Mouse (Mus musculus) kidney, adult 2 months (tissue): Measurements from ENCODE around the gene Ern1.

Experiments
- CTCF ChIP-seq: fragments of 200-500 bp; conservative IDR thresholded peaks from 2 replicates; pipeline ENCODE4 v1.5.1; 2011; ENCODE audit warnings: low read depth, mild to moderate bottlenecking, control low read depth, low read length, moderate library complexity, mixed read lengths; ENCODE audit not compliant: insufficient read depth, insufficient read length
- POLR2A ChIP-seq: fragments of 200-500 bp; IDR thresholded peaks from one replicate; pipeline ENCODE4 v1.6.1; 2011; ENCODE audit warnings: low read depth, low read length, control low read depth

DNA sequence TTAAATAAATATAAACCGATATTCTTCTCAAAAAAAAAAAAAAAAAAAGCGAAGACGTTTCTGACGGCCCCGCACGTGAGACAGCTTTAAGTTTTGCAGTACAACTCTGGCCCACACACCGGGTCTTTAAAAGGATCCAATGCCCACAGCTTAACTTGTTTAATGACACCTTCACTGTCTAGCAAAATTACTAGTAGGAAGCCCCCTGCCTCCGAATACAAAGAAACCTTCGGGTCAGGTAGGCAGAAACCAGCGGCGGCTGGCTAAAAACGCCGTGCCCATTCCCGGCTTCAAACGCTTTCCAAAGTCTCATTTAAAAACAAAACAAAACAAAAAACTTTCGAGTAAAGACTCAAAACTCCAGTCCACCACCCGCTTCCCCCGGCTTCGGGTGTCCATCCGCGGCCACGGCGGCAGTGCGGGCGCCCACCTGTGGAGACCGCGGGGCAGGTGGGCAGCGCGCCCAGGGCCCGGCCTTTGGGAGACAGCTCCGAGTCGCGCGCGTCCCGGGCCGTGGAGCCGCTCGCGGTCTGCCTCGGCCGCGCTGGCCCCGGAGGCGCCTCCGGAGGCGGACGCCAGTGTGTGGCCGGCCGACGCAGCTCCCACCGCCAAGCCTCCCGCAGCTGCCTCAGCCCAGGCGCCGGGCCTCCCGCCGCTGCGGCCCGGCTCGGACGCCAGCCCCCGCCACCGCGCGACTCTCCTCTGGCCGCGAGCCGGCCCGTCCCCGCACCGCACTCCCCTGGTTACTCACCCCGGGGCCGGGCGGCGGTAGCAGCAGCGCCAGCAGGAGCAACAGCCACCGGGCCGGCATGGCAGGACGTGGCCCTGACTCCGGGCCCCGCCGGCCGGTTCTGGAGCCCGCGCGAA, 553 bp downstream of the Ern1 start:
- TF ChIP-seq POLR2A, result no peak
- TF ChIP-seq CTCF, result no peak
